Mouse (Mus musculus): ENCODE data around the gene Ankrd66. TPM values are rescaled to one million over a fixed set of nuclear protein-coding genes. Genes with fewer than 3 reads are reported as not detected.
"Not testable (repeated sequence)": the region's sequence is repeated elsewhere in the genome, so short reads cannot be mapped to it uniquely, and the experiment has no call there.

Ankrd66 gene
- polyA plus RNA-seq, 1 experiment from 2014 or later = 0.24 TPM

GRCm38 (mm10) chr17:43497521-43497920 lies 45.9 kb downstream of the Ankrd66 start:
- no peaks in the 10 kb centered on the region for H3K9me3 ChIP-seq (ENCODE audit: control insufficient read depth, low read length)
- H3K4me1 ChIP-seq (ENCODE audit: control insufficient read depth, insufficient read depth, low read length) = no peaks in the 10 kb centered on the region
- no peak overlapping the region for H3K4me3 ChIP-seq (ENCODE audit: low read depth, low read length)
- no peak overlapping the region for H3K9ac ChIP-seq (ENCODE audit: low read length)
- DNase-seq (ENCODE audit: low spot score) = no peak
- WGBS = 85% methylated on average over 4 of the region's 4 CpGs
- no peak overlapping the region for H3K4me2 ChIP-seq (ENCODE audit: low read depth)
- no peak for ATAC-seq (ENCODE audit: insufficient read depth, low FRiP score, low TSS enrichment)
- H3K27me3 ChIP-seq (ENCODE audit: control insufficient read depth, insufficient read depth, low read length) = no peaks in the 10 kb centered on the region
- no peaks in the 10 kb centered on the region for H3K36me3 ChIP-seq (ENCODE audit: control insufficient read depth, insufficient read depth, low read length)
- H3K27ac ChIP-seq (ENCODE audit: low read depth, low read length) = no peak overlapping the region

DNA sequence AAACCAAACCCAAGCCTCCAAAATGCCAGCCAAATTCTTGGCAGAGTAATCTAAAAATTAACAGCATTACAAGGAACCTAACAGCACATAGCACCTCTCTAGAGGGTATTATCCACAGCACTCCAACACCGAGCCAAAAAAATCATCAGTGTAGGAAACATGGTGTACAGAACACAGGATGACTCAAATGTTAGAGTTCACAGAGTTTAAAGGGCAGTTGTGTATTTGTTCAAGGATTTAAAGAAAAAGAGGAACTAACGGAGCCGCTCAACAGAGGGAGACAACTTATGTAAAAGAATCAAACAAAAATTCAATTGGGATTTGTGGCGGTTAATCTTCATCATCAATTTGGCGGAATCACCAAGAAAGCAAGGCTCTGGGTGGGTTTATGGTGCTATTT lies 47.9 kb downstream of the Ankrd66 start:
- 94% methylated on average over 5 of the region's 5 CpGs for WGBS
- Histone ChIP-seq H3K9me3 (ENCODE audit: control insufficient read depth, low read length) (no peaks in the 10 kb centered on the region), H3K4me3 (ENCODE audit: low read depth, low read length) (no peak overlapping the region), H3K4me2 (ENCODE audit: low read depth) (no peak overlapping the region), H3K36me3 (ENCODE audit: control insufficient read depth, insufficient read depth, low read length) (no peaks in the 10 kb centered on the region), H3K27ac (ENCODE audit: low read depth, low read length) (no peak overlapping the region), H3K27me3 (ENCODE audit: control insufficient read depth, insufficient read depth, low read length) (no peaks in the 10 kb centered on the region), H3K4me1 (ENCODE audit: control insufficient read depth, insufficient read depth, low read length) (no peaks in the 10 kb centered on the region), H3K9ac (ENCODE audit: low read length) (no peak overlapping the region)
- ATAC-seq (ENCODE audit: insufficient read depth, low FRiP score, low TSS enrichment) = no peak
- no peak for DNase-seq (ENCODE audit: low spot score)

DNA sequence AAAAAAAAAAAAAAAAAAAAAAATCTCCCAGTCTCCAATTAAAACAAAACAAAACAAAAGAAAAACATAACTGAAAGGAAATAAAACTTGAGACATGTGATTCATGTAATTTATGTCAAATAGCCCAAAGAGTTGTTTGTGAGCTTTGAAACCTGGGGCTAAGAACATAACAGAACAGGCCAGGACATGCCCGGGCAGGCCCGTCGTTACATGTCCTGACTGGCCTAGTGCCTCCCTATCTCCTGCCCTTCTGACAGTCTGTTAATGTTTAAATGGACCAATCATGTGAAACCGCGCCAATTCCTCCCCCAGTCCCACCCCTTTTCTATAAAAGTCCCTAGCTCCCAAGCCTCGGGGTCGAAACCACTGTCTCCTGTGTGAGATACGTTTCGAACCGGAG lies 53.1 kb downstream of the Ankrd66 start:
- H3K27me3 ChIP-seq (ENCODE audit: control insufficient read depth, insufficient read depth, low read length); H3K4me2 ChIP-seq (ENCODE audit: low read depth); DNase-seq (ENCODE audit: low spot score); H3K4me3 ChIP-seq (ENCODE audit: low read depth, low read length); H3K36me3 ChIP-seq (ENCODE audit: control insufficient read depth, insufficient read depth, low read length); H3K4me1 ChIP-seq (ENCODE audit: control insufficient read depth, insufficient read depth, low read length); ATAC-seq (ENCODE audit: insufficient read depth, low FRiP score, low TSS enrichment); H3K9ac ChIP-seq (ENCODE audit: low read length); H3K9me3 ChIP-seq (ENCODE audit: control insufficient read depth, low read length); H3K27ac ChIP-seq (ENCODE audit: low read depth, low read length): not testable (repeated sequence)
- 97% methylated on average over 8 of the region's 10 CpGs for WGBS

GRCm38 (mm10) chr17:43488439-43489151 lies 54.8 kb downstream of the Ankrd66 start:
- H3K4me2 ChIP-seq (ENCODE audit: low read depth) = no peak overlapping the region
- H3K9ac ChIP-seq (ENCODE audit: low read length) = no peak overlapping the region
- H3K27ac ChIP-seq (ENCODE audit: low read depth, low read length) = no peak overlapping the region
- WGBS = 89% methylated on average over 2 of the region's 2 CpGs
- no peak overlapping the region for H3K4me3 ChIP-seq (ENCODE audit: low read depth, low read length)
- no peaks in the 10 kb centered on the region for H3K27me3 ChIP-seq (ENCODE audit: control insufficient read depth, insufficient read depth, low read length)
- H3K4me1 ChIP-seq (ENCODE audit: control insufficient read depth, insufficient read depth, low read length) = no peaks in the 10 kb centered on the region
- no peaks in the 10 kb centered on the region for H3K9me3 ChIP-seq (ENCODE audit: control insufficient read depth, low read length)
- H3K36me3 ChIP-seq (ENCODE audit: control insufficient read depth, insufficient read depth, low read length) = no peaks in the 10 kb centered on the region
- DNase-seq (ENCODE audit: low spot score) (no peak), ATAC-seq (ENCODE audit: insufficient read depth, low FRiP score, low TSS enrichment) (no peak)

DNA sequence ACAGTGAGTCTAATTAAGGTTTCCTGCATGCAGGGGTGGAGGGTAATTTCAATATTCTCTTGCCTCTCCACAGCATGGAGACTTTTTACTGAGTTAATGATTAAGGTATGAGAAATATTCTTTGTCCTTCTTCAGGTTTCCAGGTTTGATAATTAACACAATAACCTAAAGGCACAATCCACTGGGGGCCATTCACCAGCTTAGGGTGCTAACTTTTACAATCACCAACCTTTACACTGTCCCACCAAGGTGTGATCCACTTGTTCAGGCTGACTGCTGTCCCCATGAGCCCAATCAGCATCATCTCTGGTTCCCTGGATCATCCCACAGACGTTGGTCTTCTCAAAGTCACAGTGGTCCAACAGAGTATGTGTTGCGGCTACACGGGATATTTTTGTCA lies 57.5 kb downstream of the Ankrd66 start:
- H3K9ac ChIP-seq (ENCODE audit: low read length) = no peak overlapping the region
- H3K27me3 ChIP-seq (ENCODE audit: control insufficient read depth, insufficient read depth, low read length) = no peaks in the 10 kb centered on the region
- no peak overlapping the region for H3K27ac ChIP-seq (ENCODE audit: low read depth, low read length)
- H3K9me3 ChIP-seq (ENCODE audit: control insufficient read depth, low read length) = no peaks in the 10 kb centered on the region
- DNase-seq (ENCODE audit: low spot score) (no peak), ATAC-seq (ENCODE audit: insufficient read depth, low FRiP score, low TSS enrichment) (no peak)
- H3K4me3 ChIP-seq (ENCODE audit: low read depth, low read length) = no peak overlapping the region
- no peaks in the 10 kb centered on the region for H3K4me1 ChIP-seq (ENCODE audit: control insufficient read depth, insufficient read depth, low read length)
- no peak overlapping the region for H3K4me2 ChIP-seq (ENCODE audit: low read depth)
- H3K36me3 ChIP-seq (ENCODE audit: control insufficient read depth, insufficient read depth, low read length) = no peaks in the 10 kb centered on the region
- 84% methylated on average over 3 of the region's 3 CpGs for WGBS

Other genes starting within 250 kb of the Ankrd66 start
- 8.8 and 11.5 TPM in 2 replicates for gene Adgrf5, start 183.2 kb downstream of the Ankrd66 start, polyA plus RNA-seq (2014; fragmentation: Nextera tagmentation; extraction: Ambion mirVana)
- gene Mep1a, start 40.8 kb downstream of the Ankrd66 start, polyA plus RNA-seq (2014; fragmentation: Nextera tagmentation; extraction: Ambion mirVana) = not detected in 2 replicates
- gene Pla2g7, start 24.5 kb upstream of the Ankrd66 start, polyA plus RNA-seq (2014; fragmentation: Nextera tagmentation; extraction: Ambion mirVana) = 6.6 and 7.9 TPM in 2 replicates
- gene Tdrd6, start 86.7 kb upstream of the Ankrd66 start, polyA plus RNA-seq (2014; fragmentation: Nextera tagmentation; extraction: Ambion mirVana) = 0.04 and 0.21 TPM in 2 replicates
- 29.5 and 31.0 TPM in 2 replicates for gene Slc25a27, start 123.6 kb upstream of the Ankrd66 start, polyA plus RNA-seq (2014; fragmentation: Nextera tagmentation; extraction: Ambion mirVana)
- 24.8 and 25.2 TPM in 2 replicates for gene Cyp39a1, start 123.8 kb upstream of the Ankrd66 start, polyA plus RNA-seq (2014; fragmentation: Nextera tagmentation; extraction: Ambion mirVana)

All from neural tube, embryonic 11.5 days (tissue).